Mouse (Mus musculus) adrenal gland, postnatal 4 days (tissue): Measurements from ENCODE around the gene Wars. TPM values are rescaled to one million over a fixed set of nuclear protein-coding genes. Genes with fewer than 3 reads are reported as not detected.
"Not testable (repeated sequence)": the region's sequence is repeated elsewhere in the genome, so short reads cannot be mapped to it uniquely, and the experiment has no call there.

Source experiments
- DNase-seq, 2 experiments: peaks; one replicate each; pipeline ENCODE4 v3.0.0; 2021 to 2022; ENCODE audit warnings: low spot score in 2 of 2, mixed read lengths in 2 of 2
- total RNA-seq, 2 experiments: library from RNA; stranded (reverse); gene quantifications; 2 replicates each; pipeline ENCODE4 v1.2.3; 2021

The Wars gene
- total RNA-seq, 2 experiments from 2014 or later, result 54.9 to 59.9 TPM

DNA sequence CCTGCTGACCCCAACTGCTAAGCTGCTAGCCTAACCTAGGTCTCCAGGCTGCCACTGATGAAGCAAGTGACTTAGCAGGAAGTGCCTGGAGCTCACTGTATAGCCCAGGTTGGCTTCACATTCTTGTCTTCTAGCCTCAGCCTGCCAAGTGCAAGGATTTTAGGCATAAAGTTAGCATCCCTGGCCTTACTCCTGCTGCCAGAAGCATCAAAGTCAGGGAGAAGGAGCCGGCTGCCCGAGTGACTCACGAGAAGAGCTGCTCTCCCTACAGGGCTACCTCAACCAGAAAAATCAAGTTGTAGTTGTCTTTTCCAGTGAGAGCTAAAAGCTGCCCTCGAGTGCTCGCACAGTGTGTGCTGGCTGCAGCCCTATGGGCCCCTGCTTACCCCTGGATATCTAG lies 35.5 kb downstream of the Wars start:
- no peak for DNase-seq

DNA sequence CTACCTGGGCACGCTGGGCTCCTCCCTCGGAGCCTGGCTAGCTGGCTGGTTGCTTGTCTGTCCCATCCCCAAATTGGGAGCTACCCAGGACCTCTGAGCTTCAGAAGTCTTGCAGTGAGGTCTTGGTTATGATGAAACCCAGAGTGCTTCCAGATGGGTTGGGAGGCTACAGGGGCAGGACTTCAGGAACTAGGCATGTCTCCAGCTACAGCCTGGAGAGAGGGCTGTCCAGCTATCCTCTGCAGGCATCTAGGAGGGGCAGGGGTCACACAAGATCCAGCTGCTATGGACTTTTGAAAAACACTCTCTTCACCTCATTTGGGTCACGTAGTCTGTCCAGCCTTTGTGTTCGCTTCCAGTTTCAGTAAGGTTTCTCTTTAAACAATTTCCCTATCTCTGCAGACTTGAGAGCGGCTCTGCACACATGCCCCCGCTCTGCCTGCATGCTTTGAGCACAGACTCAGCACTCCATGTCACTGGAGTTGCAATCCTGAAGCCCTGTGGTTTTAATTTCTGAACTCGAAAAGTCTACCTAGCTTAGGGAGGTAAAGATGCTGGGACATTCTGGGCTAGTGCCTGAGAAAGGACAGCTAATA lies 36.3 kb downstream of the Wars start:
- DNase-seq, result no peak

DNA sequence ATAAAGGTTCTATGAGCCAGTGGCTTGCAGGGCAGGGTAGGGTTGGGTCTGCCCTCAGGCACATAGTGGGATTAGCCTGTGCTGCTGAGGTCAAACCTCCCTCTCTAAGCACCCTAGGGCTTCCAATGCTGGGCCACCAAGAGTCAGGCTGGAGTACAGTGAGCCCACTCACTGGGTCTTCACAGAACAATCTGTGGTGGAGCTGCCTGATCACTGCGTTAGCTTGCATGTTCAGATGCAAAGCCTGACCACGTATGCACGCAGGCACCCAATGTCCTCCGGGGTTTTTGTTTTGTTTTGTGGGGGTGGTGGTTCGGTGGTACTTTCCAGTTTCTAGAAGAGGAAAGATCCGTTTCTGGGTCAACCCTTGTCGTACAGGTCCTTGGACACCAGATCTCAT lies 36.9 kb downstream of the Wars start:
- no peak for DNase-seq

DNA sequence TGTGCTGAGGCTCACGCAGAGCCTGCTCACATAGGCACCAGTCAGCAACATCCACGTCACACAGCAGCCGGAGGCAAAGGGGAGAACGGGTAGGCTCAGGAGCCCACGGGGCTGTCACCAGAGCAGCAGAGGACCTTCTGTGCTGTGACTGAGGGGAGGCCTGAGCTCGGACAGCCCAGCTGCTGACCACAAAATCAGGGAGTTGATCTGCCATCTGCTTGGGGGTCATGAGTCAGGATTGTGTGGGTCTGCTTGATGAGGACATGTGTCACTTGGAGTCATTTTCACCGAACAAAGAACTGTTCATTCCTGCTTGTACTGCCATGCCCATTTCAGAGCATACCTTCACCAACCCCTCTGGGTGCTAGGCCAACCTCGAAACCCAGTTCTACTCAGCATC lies 37.8 kb downstream of the Wars start:
- DNase-seq, result no peak

DNA sequence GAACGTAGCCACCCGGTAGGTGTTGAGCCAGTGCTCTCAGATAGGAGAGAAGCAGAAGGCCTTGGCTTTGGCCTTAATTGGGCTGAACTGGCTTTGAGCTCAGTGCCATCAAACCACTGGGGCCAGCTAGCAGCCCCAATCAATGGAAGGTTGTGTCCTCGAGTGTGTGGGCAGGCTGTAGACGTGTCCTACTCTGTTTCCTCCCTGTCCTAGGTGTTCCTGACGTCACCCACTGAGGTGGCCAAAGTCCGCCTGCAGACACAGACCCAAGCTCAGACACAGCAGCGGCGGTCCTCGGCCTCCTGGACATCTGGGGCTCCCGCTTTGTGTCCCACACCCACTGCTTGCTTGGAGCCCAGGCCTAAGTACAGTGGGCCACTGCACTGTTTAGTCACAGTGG lies 38.9 kb downstream of the Wars start:
- no peak for DNase-seq

DNA sequence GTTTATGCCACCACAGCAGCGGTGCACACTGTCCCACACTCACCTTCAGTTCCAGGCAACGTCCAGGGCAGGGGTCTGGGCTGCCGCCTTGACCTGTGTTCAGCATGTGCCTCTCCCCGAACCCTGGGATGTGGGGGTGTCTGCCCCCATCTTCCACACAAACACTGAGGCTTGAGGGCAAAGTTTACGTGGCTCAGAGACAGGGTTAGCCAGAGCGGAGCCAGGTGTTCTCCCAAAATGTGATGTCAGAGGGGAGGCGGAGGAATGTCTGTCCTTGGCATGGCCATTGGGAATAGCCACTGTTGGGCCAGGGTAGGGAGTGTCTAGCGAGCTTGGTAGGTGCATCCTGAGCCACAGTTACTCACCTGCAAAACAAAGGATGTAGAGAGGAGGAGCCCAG lies 41.2 kb downstream of the Wars start:
- no peak for DNase-seq

DNA sequence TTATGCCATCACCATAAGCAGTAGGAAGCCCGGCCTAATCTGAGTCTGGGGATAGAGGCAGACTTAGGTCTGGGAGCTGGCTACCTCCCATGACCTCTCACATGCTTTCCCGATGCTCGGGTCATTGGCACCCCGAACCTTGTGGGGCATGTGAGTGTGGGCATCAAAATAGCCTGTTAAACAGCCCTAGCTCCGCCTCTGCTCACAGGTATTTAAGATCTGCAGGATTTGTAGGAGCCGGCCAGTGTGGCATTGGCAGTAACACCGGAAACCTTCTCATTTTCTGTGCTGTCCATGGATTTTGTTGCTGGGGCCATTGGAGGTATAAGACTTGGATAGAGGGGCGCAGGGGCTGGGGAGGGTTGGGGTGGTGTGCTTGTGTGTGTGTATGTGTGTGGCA lies 43.1 kb downstream of the Wars start:
- DNase-seq, result no peak

DNA sequence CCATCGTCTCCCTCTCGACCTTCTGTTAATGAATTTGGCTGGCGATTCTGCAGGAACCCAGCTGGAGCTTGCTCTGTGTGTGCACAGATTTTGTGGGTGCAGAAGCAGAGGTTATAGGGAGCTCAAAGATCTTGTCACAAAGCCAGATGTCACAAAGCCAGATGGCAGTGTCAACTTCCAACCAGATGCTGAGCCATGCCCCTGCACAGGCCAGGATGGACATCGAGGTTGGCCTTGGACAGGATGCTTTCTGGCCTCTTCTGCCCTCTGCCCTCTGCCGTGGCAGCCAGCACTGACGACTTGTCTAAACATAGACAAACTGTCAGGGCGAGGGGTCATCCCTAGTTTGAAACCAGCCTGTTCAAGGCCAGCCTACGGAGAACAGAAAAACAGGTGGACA lies 43.8 kb downstream of the Wars start:
- no peak for DNase-seq

DNA sequence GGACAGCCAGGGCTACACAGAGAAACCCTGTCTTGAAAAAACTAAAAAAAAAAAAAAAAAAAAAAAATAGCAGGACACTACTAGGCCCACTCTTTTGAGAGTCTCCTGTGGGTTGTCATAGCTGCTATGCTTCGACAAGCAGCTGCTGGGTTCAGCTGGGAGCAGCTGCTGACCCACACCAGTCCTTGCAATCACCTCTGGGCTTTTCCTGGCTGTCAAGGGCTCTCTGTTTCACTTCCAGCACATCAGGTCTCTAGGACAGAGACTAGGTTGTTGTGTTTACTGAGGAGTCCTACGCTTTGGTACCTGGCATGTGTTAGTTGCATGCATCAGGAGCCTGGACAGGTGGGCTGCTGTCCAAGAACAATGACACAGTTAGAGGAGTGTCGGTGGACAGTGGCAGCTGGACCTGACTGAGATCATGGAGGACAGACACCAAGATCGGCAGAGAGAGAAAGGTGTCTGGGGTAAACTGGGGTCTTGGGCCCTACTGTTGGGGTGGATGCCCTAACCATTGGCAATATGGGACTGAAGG lies 44.4 kb downstream of the Wars start:
- DNase-seq, result no peak

DNA sequence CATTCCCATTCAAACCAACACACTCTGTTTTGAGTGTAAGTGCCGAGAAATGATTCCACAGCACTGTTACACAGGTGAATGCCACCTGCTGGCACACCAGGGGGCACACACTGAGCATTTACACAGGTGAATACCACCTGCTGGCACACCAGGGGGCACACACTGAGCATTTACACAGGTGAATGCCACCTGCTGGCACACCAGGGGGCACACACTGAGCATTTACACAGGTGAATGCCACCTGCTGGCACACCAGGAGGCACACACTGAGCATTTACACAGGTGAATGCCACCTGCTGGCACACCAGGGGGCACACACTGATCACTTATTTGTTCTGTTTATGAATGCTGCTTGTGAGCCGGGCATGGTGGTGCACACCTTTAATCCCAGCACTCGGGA lies 45.9 kb downstream of the Wars start:
- not testable (repeated sequence) for DNase-seq

DNA sequence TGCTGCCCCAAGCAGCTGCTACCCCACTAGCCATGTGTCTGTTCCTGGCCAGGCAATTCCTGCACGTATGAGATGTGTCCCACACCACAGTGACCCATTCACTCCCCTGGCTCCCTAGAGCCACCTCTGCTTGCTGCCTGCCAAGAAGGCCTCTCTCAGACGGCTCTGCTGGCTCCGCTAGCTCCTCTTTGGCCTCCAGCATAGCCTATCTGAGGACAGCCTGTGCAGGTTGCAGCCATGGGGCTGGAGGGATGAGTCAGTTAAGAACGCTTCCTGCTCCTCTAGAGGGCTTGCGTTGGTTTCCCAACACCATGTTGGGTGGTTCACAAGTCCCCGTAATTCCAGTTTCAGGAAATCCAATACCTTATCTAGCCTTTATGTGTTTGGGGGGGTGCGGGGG lies 51.3 kb downstream of the Wars start:
- DNase-seq, result no peak

DNA sequence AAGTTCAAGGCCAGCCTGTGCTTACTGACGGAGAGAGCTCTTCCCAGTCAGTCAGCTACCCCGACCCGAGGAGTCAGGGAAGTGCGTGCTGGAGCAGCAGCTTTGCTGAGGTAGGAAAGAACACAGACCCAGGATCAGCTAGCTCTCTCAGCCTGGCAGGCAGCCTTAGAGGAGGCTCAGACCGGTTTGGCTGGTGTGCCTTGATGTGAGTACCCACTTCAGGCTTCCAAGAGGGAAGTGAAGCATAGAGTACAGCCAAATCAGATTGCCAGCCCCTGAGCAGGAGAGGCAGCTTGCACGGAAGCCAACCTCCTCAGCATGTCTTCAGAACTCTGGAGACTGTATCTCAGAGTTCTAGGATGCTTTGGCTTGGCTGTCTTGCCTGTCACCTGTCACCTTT lies 52.8 kb downstream of the Wars start:
- DNase-seq, result no peak

DNA sequence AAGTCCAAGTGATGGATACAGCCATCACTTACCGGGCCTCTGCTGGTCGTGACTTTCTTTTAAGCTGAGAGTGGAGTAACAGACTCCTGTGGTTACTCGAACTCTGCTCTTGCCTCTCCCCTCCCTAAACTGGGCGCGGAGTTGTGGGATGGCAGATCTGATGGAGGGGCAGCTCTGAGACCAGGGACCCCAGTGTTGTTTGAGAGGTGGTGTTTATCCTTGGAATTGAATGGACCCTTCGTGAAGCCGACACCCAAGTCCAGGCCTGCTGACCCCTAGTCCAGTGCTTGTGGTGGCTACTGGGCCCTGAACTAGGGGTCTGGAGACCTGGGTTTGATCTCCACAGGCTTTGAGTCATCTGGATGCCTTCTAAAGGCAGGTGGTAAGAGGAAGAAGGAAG lies 57.3 kb downstream of the Wars start:
- no peak for DNase-seq

DNA sequence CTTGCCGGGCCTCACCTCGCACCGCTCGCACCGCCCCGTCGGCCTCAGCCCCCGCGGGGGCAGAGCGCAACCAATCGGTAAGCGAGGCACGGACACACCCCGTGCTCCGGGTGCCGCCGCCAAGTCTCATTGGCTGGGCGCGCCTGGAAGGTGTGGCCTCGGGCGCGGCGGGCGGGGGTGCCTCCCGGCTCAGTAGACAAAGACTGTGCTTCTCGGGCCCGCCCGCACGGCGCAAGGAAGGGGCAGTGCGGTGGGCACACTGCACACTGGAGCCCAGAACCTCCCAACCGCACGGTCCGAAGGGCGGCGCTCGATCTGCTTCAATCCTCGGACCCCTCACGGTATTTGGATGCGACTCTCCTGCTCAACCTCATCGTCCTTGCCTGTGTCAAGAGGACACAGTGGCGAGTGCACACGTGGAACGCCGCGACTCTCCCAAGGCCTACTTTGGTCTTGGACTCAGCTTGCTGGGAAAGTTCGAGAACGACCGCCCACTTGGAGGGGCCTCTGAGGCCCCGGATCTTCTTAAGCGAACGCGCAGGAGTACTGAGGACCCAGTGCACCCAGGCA lies 58.0 kb downstream of the Wars start, which contains the start of the genes Slc25a29 and Slc25a47:
Gene Slc25a29 (minus strand): TSS at position 44 of the 570 bp plus-strand sequence.
Gene Slc25a47 (plus strand): TSS at position 207 of the 570 bp plus-strand sequence.
- peak; percentile 92 to 93 for DNase-seq

DNA sequence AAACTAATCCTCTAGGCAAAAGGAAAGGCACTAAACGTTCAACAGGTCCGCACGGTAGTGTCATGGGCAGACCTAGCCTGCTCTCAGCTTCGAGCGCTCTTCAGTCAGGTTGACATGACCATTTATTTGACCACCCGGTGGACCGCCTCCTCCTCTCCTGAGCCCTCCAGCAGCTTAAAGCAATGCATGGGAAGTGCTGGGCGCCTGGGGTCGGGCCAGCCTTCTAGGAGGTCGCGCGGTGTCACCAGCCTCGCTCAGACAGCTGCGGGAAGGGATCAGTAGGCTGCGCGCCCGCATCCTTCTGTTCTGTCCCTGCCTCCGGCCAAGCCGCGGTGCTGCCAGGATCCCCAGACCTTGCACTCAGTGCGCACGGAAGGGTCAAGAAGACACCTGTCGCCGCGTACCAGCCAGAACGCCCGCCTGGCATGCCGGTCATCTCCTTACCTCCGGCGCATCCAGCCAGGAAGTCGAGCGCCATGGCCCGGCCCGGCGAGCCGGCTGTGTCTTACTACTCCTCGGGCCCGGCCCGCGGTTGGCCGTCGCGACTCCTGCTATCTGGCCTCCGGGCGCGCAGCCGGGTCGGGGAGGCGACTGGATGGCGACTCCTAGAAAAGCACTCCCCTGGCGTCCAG lies 58.6 kb downstream of the Wars start:
- no peak for DNase-seq

DNA sequence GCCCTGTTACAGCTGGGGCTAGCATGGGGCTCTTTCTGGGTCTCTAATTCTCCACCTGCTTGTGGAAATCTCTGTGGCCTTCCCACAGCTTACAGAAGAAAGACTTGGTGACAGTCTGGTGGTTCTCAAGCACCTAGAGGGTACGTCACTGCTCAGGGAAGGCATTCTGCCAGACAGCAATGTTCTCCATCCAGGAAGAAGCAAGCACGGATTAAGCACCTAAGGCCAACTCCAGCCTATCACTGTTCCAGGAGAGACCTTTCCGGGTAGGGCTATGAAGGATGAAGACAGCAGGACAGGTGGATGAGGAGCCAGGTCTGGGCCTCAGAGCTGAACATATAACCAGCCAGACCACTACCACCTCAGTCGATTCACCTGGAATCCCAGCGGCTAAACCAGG lies 59.2 kb downstream of the Wars start:
- DNase-seq, result no peak

DNA sequence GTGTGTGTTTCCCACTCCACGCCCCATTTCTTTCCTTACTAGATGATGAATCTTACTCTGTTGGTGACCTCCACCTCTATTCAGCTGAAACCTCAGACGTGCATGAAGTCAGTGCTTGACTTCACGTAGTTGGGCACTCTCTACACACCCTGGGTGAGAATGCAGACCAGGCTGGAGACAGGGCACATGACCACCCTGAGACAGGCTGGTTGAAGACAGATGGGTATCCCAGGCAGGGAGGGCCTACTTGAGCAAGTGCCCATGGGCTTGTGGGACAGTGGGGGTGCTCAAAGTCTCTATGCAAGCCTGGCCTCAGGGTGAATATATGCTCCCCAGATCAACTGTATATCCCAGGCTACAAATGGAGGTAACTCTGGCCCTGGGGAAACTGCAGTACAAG lies 59.6 kb downstream of the Wars start:
- DNase-seq, result no peak

DNA sequence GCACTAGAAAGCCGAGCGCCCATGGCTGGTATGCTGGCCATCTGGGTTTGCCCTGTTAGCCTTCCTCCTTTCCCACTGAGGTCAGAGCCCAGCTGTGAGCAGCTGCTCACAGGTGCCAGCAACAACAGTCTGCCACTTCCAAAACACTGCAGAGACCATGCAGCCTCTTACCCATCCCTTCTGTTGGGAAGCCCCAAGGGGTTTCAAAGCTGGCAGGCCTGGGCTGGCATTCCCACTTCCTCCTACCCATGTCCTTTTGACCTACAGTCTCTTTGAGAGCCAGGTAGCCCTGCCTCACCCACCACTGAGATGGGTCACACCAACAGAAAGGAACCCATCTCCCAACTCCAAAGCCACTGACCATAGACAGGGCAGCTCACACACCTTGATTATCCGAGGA lies 60.6 kb downstream of the Wars start:
- DNase-seq, result no peak

DNA sequence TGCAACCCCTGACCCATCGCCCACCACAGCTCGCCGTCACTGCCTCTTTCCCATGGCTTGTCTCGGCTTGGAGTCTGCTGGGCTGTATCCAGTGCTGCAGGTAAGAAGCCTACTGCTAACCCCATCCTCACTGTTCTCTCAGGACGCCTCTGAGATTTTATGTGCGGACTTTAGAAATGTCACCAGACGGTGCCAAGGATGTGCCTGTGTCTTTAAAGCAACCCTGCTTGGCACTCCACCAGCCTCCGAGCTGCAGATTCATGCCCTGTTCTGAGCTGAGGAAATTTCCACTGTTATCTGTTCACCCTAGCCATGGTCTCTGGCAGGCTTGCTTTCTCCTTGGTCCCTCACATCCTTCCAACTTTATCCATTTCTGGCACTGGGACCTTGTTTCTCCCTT lies 61.1 kb downstream of the Wars start:
- DNase-seq, result no peak

DNA sequence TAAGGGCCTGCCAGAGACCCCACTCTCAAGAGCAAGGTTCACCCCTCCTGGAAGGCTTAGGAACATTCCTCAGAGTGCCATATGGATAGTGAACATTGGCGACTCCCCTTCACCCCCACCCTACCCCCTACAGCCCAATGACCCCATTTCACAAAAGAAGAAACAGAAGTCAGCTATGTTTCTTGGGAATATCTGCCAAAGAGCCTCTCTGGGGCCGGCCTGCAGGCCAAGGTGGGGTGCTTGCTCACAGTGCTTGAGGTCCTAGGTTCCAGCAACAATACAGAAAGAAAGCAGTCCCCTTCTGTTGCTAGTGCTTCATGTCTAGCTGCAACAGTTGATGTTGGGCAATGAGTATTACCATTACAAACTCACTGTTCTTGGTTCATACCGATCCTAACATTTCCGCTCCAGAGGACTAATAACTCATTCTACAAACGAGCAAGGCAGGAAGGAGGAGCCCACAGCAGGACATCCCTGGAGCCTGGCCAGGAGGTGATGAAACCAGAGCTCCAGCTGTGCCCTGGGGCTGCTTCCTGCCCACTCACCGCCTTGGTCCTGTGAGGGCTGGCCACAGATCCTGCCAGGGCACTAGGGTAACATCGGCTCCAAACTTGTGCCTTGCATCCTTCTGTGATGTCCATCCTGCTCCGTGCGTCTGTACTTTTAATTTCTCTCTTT lies 61.9 kb downstream of the Wars start:
- DNase-seq, result peak; percentile 68 to 77

DNA sequence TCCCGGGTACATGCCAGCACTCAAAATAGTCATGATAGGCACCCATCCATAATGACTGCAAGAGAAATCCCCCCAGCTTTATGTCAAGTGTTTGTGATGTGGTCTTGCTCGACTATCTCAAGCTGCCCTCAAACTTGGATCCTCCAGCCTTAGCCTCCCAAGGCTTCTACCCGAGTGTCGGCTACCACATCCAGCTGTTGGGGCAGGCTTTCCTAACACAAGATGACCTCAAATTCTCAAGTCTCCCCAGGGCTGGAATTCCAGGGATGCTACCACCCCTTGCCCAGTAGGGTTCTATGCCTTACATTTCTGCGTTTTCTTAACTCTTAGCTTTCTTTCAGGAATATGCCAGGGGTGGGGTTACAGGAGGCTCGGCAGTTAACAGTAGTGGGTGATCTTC lies 63.6 kb downstream of the Wars start:
- no peak for DNase-seq

DNA sequence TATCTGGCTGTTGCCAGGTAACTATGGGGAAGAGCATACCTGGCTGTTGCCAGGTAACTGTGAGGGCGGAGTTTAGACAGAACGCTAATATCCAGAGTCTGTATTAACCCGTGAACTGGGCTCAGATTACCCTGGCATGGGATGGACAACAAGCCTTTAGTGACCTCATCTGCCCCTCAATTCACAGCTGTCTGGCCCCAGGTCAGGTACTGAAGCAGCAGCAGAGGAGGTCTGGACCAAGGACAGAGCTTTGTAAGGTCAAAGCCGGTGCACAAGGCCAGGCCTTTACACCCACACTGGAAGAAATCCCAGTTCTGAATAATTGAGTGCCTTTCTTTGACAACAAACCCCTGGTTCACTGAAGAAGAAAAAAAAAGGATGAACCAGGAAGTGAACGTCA lies 64.3 kb downstream of the Wars start:
- no peak for DNase-seq
